Mouse (Mus musculus) G1E-ER4 (cell line): ENCODE data around the gene Trim33. TPM values are rescaled to one million over a fixed set of nuclear protein-coding genes. Genes with fewer than 3 reads are reported as not detected.

Source experiments
- GATA1 ChIP-seq: IDR thresholded peaks from one replicate; pipeline ENCODE4 v1.8.0; 2012; ENCODE audit warnings: low read length, inconsistent platforms
- polyA plus RNA-seq: library from polyadenylated mRNA; stranded (reverse); fragments of >175 nt; gene quantifications from 2 replicates; pipeline ENCODE4 v1.2.3, GENCODE M21; 2012

Gene Trim33
- polyA plus RNA-seq, 1 experiment = 8.0 TPM

GRCm38 (mm10) chr3:103405871-103406765 lies 127.0 kb downstream of the Trim33 start:
- TF ChIP-seq GATA1 = no peak

Other genes with a start within 250 kb of the Trim33 start
- 3.0 and 3.7 TPM in 2 replicates for gene Nras, start 221.0 kb upstream of the Trim33 start, polyA plus RNA-seq
- gene Ampd1, start 205.3 kb upstream of the Trim33 start, polyA plus RNA-seq = not detected in 2 replicates
- 0.71 and 1.0 TPM in 2 replicates for gene Dennd2c, start 176.7 kb upstream of the Trim33 start, polyA plus RNA-seq
- gene Bcas2, start 107.6 kb upstream of the Trim33 start, polyA plus RNA-seq = 135 and 210 TPM in 2 replicates